Mouse (Mus musculus): ENCODE measurements around the gene Wdr93. TPM values are rescaled to one million over a fixed set of nuclear protein-coding genes. Genes with fewer than 3 reads are reported as not detected.
"Not testable (repeated sequence)": the region's sequence is repeated elsewhere in the genome, so short reads cannot be mapped to it uniquely, and the experiment has no call there.

The Wdr93 gene
- total RNA-seq, 2 experiments from 2014 or later: 0.26 to 0.27 TPM

GRCm38 (mm10) chr7:79744585-79744984 is 1.6 kb downstream of the Wdr93 start:
- no peak for DNase-seq (ENCODE audit: extremely low spot score in 1 of 2, low spot score in 1 of 2)

DNA sequence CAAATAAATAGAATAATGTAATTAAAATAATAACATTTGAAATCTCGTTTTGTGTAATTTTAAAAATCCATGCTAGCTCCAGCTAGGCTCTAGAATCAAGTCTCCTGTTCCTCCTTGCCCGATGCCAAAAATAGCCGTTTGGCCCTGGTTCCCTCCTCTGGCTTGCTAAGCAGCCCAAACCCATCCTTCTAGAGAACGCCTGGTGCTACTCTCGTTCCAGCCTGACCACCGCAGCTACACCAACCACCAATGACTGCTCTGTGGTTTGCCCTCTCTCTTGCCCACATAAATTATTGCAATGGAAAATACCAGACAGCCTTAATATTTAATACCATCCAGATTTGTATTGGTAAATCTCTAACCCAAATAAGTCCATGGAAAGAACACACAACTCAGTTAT is 4.7 kb downstream of the Wdr93 start:
- no peak for DNase-seq (ENCODE audit: extremely low spot score in 1 of 2, low spot score in 1 of 2)

- no peak for DNase-seq (ENCODE audit: extremely low spot score in 1 of 2, low spot score in 1 of 2)
These were observed 6.5 kb downstream of the Wdr93 start for GRCm38 (mm10) chr7:79749511-79749910.

DNA sequence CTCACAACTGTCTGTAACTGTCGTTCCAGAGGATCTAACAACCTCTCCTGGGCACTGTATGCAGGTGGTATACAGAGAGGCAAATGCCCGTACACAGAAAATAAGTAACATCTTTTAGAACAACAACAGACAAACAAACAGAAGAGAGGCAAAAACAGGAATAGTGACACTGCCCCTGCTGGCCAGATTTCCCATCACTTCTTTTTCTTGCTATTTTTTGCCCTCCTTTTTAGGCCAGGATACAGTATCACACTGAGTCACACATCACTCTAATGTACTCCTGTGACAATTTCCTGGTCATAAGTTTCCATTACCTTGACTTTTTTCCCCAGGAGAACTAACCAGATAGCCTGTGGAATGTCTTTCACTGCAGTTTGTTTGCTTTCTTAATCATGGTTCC is 13.4 kb downstream of the Wdr93 start:
- DNase-seq (ENCODE audit: extremely low spot score in 1 of 2, low spot score in 1 of 2): no peak

DNA sequence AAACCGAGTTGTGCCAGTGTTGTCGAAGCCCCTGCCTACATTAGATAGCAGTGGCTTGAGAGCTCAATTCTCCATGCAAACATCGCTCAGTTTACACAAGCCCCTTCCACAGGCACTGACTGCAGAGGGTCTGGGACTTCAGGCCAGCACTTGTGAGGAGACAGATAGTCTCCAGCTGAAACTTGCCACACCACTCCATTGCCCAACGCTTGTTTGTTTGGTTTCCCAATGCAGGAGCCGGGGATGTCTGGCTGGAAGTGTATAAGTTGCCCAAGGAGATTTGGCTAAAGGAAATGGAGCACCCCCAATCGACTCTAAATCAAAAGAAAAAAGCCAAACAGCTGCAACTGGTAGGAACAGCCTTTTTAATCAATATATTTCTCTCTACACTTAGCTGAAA is 15.2 kb downstream of the Wdr93 start:
- DNase-seq (ENCODE audit: extremely low spot score in 1 of 2, low spot score in 1 of 2): no peak

- DNase-seq (ENCODE audit: extremely low spot score in 1 of 2, low spot score in 1 of 2): no peak
These were observed 16.8 kb downstream of the Wdr93 start for GRCm38 (mm10) chr7:79759766-79760165.

- no peak for DNase-seq (ENCODE audit: extremely low spot score in 1 of 2, low spot score in 1 of 2)
These were observed 18.3 kb downstream of the Wdr93 start for GRCm38 (mm10) chr7:79761124-79761876.

DNA sequence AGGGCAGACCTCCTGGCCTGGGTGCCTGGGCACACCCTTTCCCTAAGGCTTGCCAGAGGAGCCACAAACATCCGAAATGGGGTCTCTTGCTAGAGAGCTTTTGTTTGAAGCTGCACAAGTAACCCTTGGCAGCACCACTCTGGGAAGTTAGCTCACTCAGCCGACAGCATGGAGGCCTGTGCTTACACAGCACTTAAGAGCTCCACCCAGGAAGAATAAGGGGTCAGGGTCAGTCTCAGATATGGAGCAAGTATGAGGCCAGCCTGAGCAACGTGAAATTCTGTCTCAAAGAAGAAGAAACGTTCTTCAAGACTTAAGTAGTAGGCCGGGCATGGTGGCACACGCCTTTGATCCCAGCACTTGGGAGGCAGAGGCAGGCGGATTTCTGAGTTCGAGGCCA is 19.1 kb downstream of the Wdr93 start:
- no peak for DNase-seq (ENCODE audit: extremely low spot score in 1 of 2, low spot score in 1 of 2)

- no peak for DNase-seq (ENCODE audit: extremely low spot score in 1 of 2, low spot score in 1 of 2)
These were observed 23.0 kb downstream of the Wdr93 start for GRCm38 (mm10) chr7:79765991-79766390.

GRCm38 (mm10) chr7:79769664-79770063 is 26.7 kb downstream of the Wdr93 start:
- no peak for DNase-seq (ENCODE audit: extremely low spot score in 1 of 2, low spot score in 1 of 2)

- DNase-seq (ENCODE audit: extremely low spot score in 1 of 2, low spot score in 1 of 2): no peak
These were observed 28.9 kb downstream of the Wdr93 start for GRCm38 (mm10) chr7:79771561-79772512.

DNA sequence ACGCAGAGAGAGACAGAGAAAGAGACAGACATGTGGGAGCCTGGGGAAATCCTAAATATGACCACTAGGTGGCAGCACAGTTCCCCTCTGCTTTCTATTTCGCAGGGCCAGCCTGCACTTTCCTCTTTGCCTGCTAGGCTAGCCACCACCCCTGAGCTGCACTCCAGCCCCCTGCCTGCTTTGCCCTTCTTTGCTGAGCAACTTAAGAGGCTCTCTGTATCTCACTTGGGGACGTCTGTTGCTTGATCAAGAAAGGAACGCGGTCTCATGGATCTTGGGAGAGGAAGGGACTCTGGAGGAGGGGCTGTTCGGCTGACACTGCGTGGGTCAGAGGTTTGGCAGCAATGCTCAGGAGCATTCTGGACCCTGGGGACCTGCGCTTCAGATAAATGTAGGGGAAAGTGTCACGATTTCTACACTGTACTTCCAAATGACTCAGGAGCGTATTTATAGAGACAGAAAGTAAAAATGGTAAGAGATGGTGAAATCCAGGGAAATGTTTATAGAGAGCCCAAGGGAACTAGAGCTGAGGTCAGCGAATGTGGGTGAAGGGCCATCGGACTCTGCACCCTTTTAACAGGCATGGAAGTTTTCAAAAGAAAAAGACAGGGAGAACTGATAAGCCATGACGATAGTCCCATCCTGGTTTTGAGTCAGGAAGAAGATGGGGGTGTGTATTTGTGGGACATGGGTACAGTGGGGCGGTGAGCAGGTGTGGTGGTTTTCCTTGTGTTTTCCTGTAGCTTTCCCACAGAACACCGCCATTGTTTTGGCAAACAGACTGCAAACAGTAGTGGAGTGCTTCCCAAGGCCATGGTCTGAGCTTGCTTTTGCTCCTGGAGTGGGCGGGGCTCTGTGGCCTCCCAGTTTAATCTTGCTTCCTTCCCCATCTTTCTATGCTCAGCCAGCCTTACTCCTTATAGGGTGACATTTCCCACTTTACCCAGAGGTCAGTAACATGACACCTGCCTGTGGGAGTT is 38.0 kb downstream of the Wdr93 start:
- peak; percentile 66 to 80 for DNase-seq (ENCODE audit: extremely low spot score in 1 of 2, low spot score in 1 of 2)

DNA sequence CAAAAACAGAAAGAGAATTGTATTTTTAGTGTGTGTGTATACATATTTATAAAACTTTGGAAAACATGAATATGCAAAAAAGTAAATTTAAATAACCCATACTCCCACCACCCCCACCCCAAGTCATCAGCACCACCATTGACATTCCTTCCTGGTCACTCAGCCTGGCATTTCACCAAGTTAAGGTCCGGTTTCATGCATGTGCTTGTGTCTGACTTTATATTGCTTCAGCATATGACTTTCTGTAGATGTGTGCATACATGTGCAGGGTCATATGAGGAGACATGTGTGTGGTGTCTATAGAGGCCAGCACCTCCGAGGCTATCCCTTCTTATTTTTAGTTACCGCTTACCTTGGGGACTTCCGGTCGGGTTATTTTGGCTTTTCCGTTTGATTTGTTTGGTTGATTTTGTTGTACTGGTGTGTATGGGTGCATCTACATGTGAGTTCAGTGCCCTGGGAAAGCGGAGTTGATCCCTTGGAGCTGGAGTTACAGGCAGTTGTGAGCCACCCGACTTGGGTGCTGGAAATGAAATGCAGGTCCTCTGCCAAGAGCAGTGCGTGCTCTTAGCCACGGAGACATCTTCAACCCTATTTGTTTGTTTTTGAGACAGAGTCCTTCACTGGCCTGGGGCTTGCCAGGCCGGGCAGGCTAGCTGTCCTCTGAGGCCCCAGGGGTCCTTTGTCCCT is 39.0 kb downstream of the Wdr93 start:
- no peak for DNase-seq (ENCODE audit: extremely low spot score in 1 of 2, low spot score in 1 of 2)

DNA sequence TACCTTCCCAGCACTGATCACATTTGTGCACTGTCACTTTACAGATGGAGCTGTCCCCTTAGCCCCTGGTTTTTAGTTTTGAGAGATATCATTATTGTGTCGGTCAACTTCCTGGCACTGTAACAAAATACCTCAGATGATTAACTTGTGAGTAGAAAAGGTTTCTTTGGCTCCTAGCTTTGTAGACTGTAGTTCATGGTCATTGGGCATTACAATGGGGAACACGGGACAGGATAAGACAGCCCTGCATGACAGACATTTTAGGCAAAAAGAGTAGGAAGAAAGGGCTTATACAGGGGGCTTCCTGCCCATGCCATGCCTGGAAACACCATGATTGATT is 39.5 kb downstream of the Wdr93 start:
- no peak for DNase-seq (ENCODE audit: extremely low spot score in 1 of 2, low spot score in 1 of 2)

GRCm38 (mm10) chr7:79786295-79786694 is 43.3 kb downstream of the Wdr93 start:
- peak; percentile 40 to 84 for DNase-seq (ENCODE audit: extremely low spot score in 1 of 2, low spot score in 1 of 2)

GRCm38 (mm10) chr7:79789812-79790211 is 46.8 kb downstream of the Wdr93 start:
- DNase-seq (ENCODE audit: extremely low spot score in 1 of 2, low spot score in 1 of 2): not testable (repeated sequence)

- DNase-seq (ENCODE audit: extremely low spot score in 1 of 2, low spot score in 1 of 2): peak; percentile 41 to 53
These were observed 49.9 kb downstream of the Wdr93 start for GRCm38 (mm10) chr7:79792635-79793421.

DNA sequence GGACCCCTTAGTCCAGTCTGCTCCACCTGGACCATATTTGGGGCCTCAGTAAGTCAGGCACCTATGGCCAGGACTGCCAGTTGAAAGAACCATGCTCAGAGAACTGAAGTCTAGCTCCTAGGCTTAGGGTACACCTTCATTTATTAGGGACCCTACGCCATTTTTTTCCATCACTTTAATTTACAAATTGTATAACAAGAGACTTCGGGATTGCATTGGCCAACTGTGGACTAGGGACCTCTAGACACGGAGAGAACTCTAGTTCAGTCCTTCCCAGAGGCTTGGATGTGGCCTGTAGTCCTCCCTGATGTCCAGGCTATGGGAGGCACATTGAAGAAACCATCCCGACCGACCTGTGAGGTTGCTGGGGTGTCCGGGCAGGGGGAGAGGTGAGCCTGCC is 50.7 kb downstream of the Wdr93 start, which contains the start of gene Mesp1:
Gene Mesp1 (minus strand): TSS at position 101 of the 400 bp plus-strand sequence.
- no peak for DNase-seq (ENCODE audit: extremely low spot score in 1 of 2, low spot score in 1 of 2)

GRCm38 (mm10) chr7:79798606-79799005 is 55.6 kb downstream of the Wdr93 start:
- DNase-seq (ENCODE audit: extremely low spot score in 1 of 2, low spot score in 1 of 2): no peak

Data from layer of hippocampus, postnatal 25 days (tissue).